Mouse (Mus musculus): ENCODE data around the gene Nol3. TPM values are rescaled to one million over a fixed set of nuclear protein-coding genes. Genes with fewer than 3 reads are reported as not detected.

The Nol3 gene
- polyA plus RNA-seq, 1 experiment = 0.94 TPM

- Histone ChIP-seq H3K27ac (ENCODE audit: insufficient read depth, low read length) (no peak overlapping the region), H3K36me3 (ENCODE audit: control insufficient read depth, insufficient read depth, low read length, poor library complexity, severe bottlenecking) (no peaks in the 10 kb centered on the region), H3K9ac (ENCODE audit: low read depth, poor library complexity, severe bottlenecking) (no peak overlapping the region), H3K9me3 (replicated peaks; ENCODE audit: control insufficient read depth, insufficient read depth, low read length, poor library complexity, severe bottlenecking) (no peaks in the 10 kb centered on the region), H3K27me3 (ENCODE audit: control insufficient read depth, insufficient read depth, low read length, poor library complexity, severe bottlenecking) (no peaks in the 10 kb centered on the region), H3K4me3 (ENCODE audit: low read depth, low read length) (no peak overlapping the region), H3K4me1 (ENCODE audit: control insufficient read depth, insufficient read depth, low read length) (no peaks in the 10 kb centered on the region)
- TF ChIP-seq POLR2A (IDR thresholded peaks at IDR 0.05; ENCODE audit: insufficient read depth, low read length) (no peak), EP300 (IDR thresholded peaks at IDR 0.05; ENCODE audit: insufficient read depth, low read depth, low read length) (no peak), CTCF (IDR thresholded peaks at IDR 0.05; ENCODE audit: low read depth, low read length) (no peak)
Observed at GRCm38 (mm10) chr8:105313622-105314402, 37.9 kb downstream of the Nol3 start.

GRCm38 (mm10) chr8:105315073-105315769 is 39.3 kb downstream of the Nol3 start:
- no peak overlapping the region for H3K9ac ChIP-seq (ENCODE audit: low read depth, poor library complexity, severe bottlenecking)
- no peaks in the 10 kb centered on the region for H3K4me1 ChIP-seq (ENCODE audit: control insufficient read depth, insufficient read depth, low read length)
- H3K36me3 ChIP-seq (ENCODE audit: control insufficient read depth, insufficient read depth, low read length, poor library complexity, severe bottlenecking) = no peaks in the 10 kb centered on the region
- H3K27ac ChIP-seq (ENCODE audit: insufficient read depth, low read length) = no peak overlapping the region
- TF ChIP-seq CTCF (IDR thresholded peaks at IDR 0.05; ENCODE audit: low read depth, low read length) (no peak), EP300 (IDR thresholded peaks at IDR 0.05; ENCODE audit: insufficient read depth, low read depth, low read length) (no peak), POLR2A (IDR thresholded peaks at IDR 0.05; ENCODE audit: insufficient read depth, low read length) (no peak)
- H3K4me3 ChIP-seq (ENCODE audit: low read depth, low read length) = no peak overlapping the region
- H3K27me3 ChIP-seq (ENCODE audit: control insufficient read depth, insufficient read depth, low read length, poor library complexity, severe bottlenecking) = no peaks in the 10 kb centered on the region
- H3K9me3 ChIP-seq (replicated peaks; ENCODE audit: control insufficient read depth, insufficient read depth, low read length, poor library complexity, severe bottlenecking) = no peaks in the 10 kb centered on the region

GRCm38 (mm10) chr8:105317941-105318340 is 42.0 kb downstream of the Nol3 start:
- Histone ChIP-seq H3K27me3 (ENCODE audit: control insufficient read depth, insufficient read depth, low read length, poor library complexity, severe bottlenecking) (no peaks in the 10 kb centered on the region), H3K4me1 (ENCODE audit: control insufficient read depth, insufficient read depth, low read length) (no peaks in the 10 kb centered on the region), H3K9me3 (replicated peaks; ENCODE audit: control insufficient read depth, insufficient read depth, low read length, poor library complexity, severe bottlenecking) (no peaks in the 10 kb centered on the region), H3K9ac (ENCODE audit: low read depth, poor library complexity, severe bottlenecking) (no peak overlapping the region), H3K36me3 (ENCODE audit: control insufficient read depth, insufficient read depth, low read length, poor library complexity, severe bottlenecking) (no peaks in the 10 kb centered on the region), H3K27ac (ENCODE audit: insufficient read depth, low read length) (no peak overlapping the region), H3K4me3 (ENCODE audit: low read depth, low read length) (no peak overlapping the region)
- TF ChIP-seq POLR2A (IDR thresholded peaks at IDR 0.05; ENCODE audit: insufficient read depth, low read length) (no peak), EP300 (IDR thresholded peaks at IDR 0.05; ENCODE audit: insufficient read depth, low read depth, low read length) (no peak), CTCF (IDR thresholded peaks at IDR 0.05; ENCODE audit: low read depth, low read length) (no peak)

- Histone ChIP-seq H3K9ac (ENCODE audit: low read depth, poor library complexity, severe bottlenecking) (no peak overlapping the region), H3K36me3 (ENCODE audit: control insufficient read depth, insufficient read depth, low read length, poor library complexity, severe bottlenecking) (no peaks in the 10 kb centered on the region), H3K9me3 (replicated peaks; ENCODE audit: control insufficient read depth, insufficient read depth, low read length, poor library complexity, severe bottlenecking) (no peaks in the 10 kb centered on the region), H3K4me3 (ENCODE audit: low read depth, low read length) (no peak overlapping the region), H3K4me1 (ENCODE audit: control insufficient read depth, insufficient read depth, low read length) (no peaks in the 10 kb centered on the region), H3K27me3 (ENCODE audit: control insufficient read depth, insufficient read depth, low read length, poor library complexity, severe bottlenecking) (no peaks in the 10 kb centered on the region), H3K27ac (ENCODE audit: insufficient read depth, low read length) (no peak overlapping the region)
- TF ChIP-seq EP300 (IDR thresholded peaks at IDR 0.05; ENCODE audit: insufficient read depth, low read depth, low read length) = no peak
- no peak for TF ChIP-seq CTCF (IDR thresholded peaks at IDR 0.05; ENCODE audit: low read depth, low read length)
- no peak for TF ChIP-seq POLR2A (IDR thresholded peaks at IDR 0.05; ENCODE audit: insufficient read depth, low read length)
Observed at GRCm38 (mm10) chr8:105318662-105319190, 42.8 kb downstream of the Nol3 start.

GRCm38 (mm10) chr8:105323183-105323582 is 47.2 kb downstream of the Nol3 start:
- H3K36me3 ChIP-seq (ENCODE audit: control insufficient read depth, insufficient read depth, low read length, poor library complexity, severe bottlenecking) = peaks cover 2% of the 10 kb centered on the region
- H3K9me3 ChIP-seq (replicated peaks; ENCODE audit: control insufficient read depth, insufficient read depth, low read length, poor library complexity, severe bottlenecking) = no peaks in the 10 kb centered on the region
- H3K27ac ChIP-seq (ENCODE audit: insufficient read depth, low read length) = no peak overlapping the region
- no peak overlapping the region for H3K4me3 ChIP-seq (ENCODE audit: low read depth, low read length)
- TF ChIP-seq CTCF (IDR thresholded peaks at IDR 0.05; ENCODE audit: low read depth, low read length) (no peak), EP300 (IDR thresholded peaks at IDR 0.05; ENCODE audit: insufficient read depth, low read depth, low read length) (no peak), POLR2A (IDR thresholded peaks at IDR 0.05; ENCODE audit: insufficient read depth, low read length) (no peak)
- no peaks in the 10 kb centered on the region for H3K27me3 ChIP-seq (ENCODE audit: control insufficient read depth, insufficient read depth, low read length, poor library complexity, severe bottlenecking)
- peaks cover 3% of the 10 kb centered on the region for H3K4me1 ChIP-seq (ENCODE audit: control insufficient read depth, insufficient read depth, low read length)
- H3K9ac ChIP-seq (ENCODE audit: low read depth, poor library complexity, severe bottlenecking) = no peak overlapping the region

All from ES-Bruce4 (cell line).